Mouse (Mus musculus): ENCODE measurements around the gene Numbl.

The Numbl gene

GRCm38 (mm10) chr7:27258205-27258899, at the start of gene Numbl:
Gene Numbl (plus strand): TSS chr7:27258433.
- peak; percentile 91 for DNase-seq

- DNase-seq: no peak
Observed at GRCm38 (mm10) chr7:27212626-27213025, 45.6 kb upstream of the Numbl start.

GRCm38 (mm10) chr7:27218586-27218985, 39.6 kb upstream of the Numbl start:
- DNase-seq: no peak

- no peak for DNase-seq
Observed at GRCm38 (mm10) chr7:27219937-27220336, 38.3 kb upstream of the Numbl start.

- no peak for DNase-seq
Observed at GRCm38 (mm10) chr7:27221939-27222338, 36.3 kb upstream of the Numbl start.

- no peak for DNase-seq
Observed at GRCm38 (mm10) chr7:27222538-27222937, 35.7 kb upstream of the Numbl start.

DNA sequence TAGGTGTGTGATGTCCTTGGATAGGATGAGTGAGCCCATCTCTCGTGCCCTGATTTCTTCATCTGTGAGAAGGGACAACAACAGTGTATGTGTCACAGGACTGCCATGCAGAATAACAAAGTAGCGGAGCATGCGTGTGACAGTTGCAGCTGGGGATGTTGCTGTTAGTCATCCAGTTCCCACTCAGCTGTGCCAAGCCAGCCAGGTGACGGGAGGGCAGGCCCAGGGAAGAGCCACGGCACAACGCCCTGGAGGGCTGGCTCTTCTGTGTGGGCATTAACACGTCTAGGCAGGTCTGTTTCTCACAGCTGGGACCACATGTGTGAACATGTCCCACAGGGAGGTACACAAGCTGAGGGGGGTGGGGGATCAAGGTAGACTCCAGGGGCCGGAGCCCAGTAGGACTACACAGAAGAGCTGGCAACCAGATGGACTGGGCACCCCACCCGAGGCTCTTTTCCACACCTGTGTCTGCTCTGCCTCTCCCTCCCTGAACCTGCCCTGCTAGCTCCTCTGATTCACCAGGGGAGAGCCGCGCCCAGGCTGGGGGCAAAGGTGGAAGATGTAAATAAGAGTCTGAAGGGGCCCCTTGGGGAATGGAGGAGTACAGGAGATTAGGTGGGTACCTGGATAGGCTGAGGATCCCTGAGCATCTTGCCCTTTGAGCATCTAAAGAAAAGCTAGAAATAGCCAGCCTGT, 33.2 kb upstream of the Numbl start:
- DNase-seq: no peak

DNA sequence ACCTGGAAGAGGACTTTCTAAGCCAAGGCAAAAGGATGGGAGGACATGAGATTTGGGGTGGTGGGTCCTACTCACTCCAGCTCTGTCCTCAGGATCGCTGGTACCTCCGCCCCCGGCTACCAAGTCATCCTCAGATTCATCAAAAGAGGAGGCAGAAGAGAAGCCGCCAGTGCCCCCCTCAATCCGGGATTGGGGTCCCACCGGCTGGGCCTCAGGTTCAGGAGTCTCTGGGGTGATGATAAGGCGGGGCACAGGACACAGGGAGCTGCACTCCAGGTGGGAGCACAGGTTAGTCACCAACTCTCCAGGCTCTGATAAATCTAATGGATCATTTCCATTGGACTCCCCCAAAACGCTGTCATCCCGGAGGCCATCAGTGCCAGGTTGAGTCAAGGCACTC, 31.0 kb upstream of the Numbl start:
- DNase-seq: no peak

GRCm38 (mm10) chr7:27227676-27228075, 30.6 kb upstream of the Numbl start:
- DNase-seq: no peak

- peak; percentile 90 for DNase-seq
Observed at GRCm38 (mm10) chr7:27228281-27228821, 29.9 kb upstream of the Numbl start, which contains the start of gene Itpkc. Gene Itpkc (minus strand): TSS chr7:27228661.

GRCm38 (mm10) chr7:27228865-27229264, 29.4 kb upstream of the Numbl start:
- DNase-seq: no peak

GRCm38 (mm10) chr7:27230781-27231180, 27.5 kb upstream of the Numbl start:
- DNase-seq: no peak

GRCm38 (mm10) chr7:27231693-27232331, 26.4 kb upstream of the Numbl start:
- DNase-seq: no peak

DNA sequence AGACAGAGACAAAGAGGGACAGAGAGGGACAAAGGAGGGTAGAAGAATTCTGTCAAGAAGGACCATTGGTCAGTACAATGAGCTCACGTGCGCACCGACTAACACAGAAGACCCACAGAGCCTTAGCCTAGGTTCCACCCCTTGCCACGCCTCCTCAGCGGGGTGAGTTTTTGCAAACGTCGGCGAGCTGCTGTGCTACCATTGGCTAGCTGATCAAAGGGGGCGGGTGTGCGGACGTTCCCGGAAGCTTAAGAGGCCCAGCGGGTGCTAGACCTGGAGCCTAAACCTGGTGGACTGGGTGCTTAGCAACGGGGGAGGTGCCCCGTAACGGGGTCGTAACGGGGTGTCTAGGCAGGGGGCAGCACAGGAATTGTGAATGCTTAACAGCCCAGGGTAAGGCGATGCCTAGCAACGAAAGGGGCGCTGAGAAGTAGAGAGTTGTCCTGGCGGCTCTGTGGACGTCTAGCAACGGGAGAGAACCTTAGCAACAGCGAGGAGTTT, 25.4 kb upstream of the Numbl start, which contains the start of gene Coq8b:
TSS of gene Coq8b (plus strand) at position 243 of the 501 bp plus-strand sequence.
- DNase-seq: peak; percentile 93

DNA sequence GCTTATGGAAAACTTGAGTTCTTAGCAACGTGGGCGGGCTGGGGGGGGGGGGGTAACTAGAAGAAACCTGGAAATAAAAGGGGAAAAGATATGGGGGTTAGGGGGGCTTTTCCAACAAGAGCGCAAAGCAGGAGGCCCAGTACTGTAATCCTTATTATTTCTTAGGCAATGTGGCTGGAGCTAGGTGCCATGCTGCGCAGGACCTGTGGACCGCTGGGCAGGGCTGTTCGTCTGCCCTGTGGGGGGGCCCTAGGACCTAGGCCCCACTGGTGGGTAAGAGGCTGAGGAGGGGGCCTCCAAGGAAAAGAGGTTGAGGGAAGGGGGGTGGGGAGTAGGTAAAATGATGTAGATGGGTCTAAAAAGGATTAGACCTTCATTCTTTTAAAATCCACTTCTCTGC, 24.9 kb upstream of the Numbl start:
- DNase-seq: no peak

GRCm38 (mm10) chr7:27235726-27236125, 22.5 kb upstream of the Numbl start:
- DNase-seq: no peak

- no peak for DNase-seq
Observed at GRCm38 (mm10) chr7:27237527-27237926, 20.7 kb upstream of the Numbl start.

GRCm38 (mm10) chr7:27238568-27238967, 19.7 kb upstream of the Numbl start:
- DNase-seq: no peak

- DNase-seq: no peak
Observed at GRCm38 (mm10) chr7:27243211-27243610, 15.0 kb upstream of the Numbl start.

DNA sequence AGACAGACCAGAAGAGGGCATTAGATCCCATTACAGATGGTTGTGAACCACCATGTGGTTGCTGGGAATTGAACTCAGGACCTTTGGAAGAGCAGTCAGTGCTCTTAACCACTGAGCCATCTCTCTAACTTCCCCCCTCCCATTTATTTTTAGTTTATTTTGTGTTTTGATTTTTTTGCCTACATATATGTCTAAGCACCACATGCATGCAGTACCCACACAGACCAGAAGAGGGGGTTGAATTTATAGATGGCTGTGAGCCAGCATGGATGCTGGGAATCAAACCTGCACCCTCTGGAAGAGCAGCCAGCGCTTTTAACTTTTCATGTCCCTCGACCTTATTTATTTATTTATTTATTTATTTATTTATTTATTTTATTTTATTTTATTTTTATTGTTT, 14.1 kb upstream of the Numbl start:
- DNase-seq: peak; percentile 22

GRCm38 (mm10) chr7:27249146-27249545, 9.1 kb upstream of the Numbl start:
- DNase-seq: peak; percentile 36

DNA sequence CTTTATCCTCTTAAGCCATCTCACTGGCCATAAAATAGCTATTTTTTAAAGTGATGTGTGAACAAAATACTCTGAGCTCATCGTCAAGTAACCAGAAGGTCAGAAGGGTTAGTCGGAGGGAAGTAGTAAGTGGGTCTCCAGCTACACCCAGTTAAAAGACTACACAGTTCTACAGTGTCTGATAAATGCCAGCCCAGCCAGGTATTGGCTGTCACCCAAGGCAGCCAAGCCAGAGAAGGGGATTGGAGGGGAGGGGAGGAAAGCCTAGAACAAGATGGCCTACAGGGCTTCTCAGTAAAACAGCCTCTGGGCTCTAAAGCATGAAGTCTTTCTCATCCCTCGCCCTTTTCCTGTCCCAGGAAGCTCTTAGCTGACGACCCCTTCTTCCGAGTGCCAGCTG, 8.3 kb upstream of the Numbl start:
- no peak for DNase-seq

- no peak for DNase-seq
Observed at GRCm38 (mm10) chr7:27251946-27252345, 6.3 kb upstream of the Numbl start.

Measured in thymus, postnatal 25 days (tissue).